Mouse (Mus musculus): ENCODE data around the gene Cdk17. TPM values are rescaled to one million over a fixed set of nuclear protein-coding genes. Genes with fewer than 3 reads are reported as not detected.
A peak's percentile ranks its signal among the peaks of the same experiment; 100 is the strongest.

Cdk17 gene
- polyA plus RNA-seq, 1 experiment from 2014 or later: 24.8 TPM

- Histone ChIP-seq H3K27ac (ENCODE audit: low read depth, low read length) (no peak overlapping the region), H3K4me1 (ENCODE audit: control insufficient read depth, insufficient read depth, low read length) (peaks cover 6% of the 10 kb centered on the region; the same call in 1 of the 2 replicates), H3K4me3 (ENCODE audit: low read length) (no peak overlapping the region), H3K9ac (ENCODE audit: low read depth, low read length) (no peak overlapping the region), H3K36me3 (ENCODE audit: control insufficient read depth, insufficient read depth, low read length) (peaks cover 26% of the 10 kb centered on the region), H3K9me3 (ENCODE audit: control insufficient read depth, low read length) (no peaks in the 10 kb centered on the region), H3K27me3 (ENCODE audit: control insufficient read depth, insufficient read depth, low read length) (no peaks in the 10 kb centered on the region), H3K4me2 (replicated peaks; ENCODE audit: low read depth, low read length) (no peak overlapping the region)
- WGBS: 15% methylated on average over 5 of the region's 5 CpGs
- no peak for ATAC-seq (ENCODE audit: low FRiP score, low TSS enrichment)
Observed at GRCm38 (mm10) chr10:93242861-93243260, 82.2 kb downstream of the Cdk17 start.

- no peak overlapping the region for H3K27ac ChIP-seq (ENCODE audit: low read depth, low read length)
- no peak overlapping the region for H3K4me2 ChIP-seq (replicated peaks; ENCODE audit: low read depth, low read length)
- no peaks in the 10 kb centered on the region for H3K27me3 ChIP-seq (ENCODE audit: control insufficient read depth, insufficient read depth, low read length)
- ATAC-seq (ENCODE audit: low FRiP score, low TSS enrichment): no peak
- WGBS: 69% methylated on average over 10 of the region's 10 CpGs
- no peak overlapping the region for H3K4me3 ChIP-seq (ENCODE audit: low read length)
- no peak overlapping the region for H3K9ac ChIP-seq (ENCODE audit: low read depth, low read length)
- H3K4me1 ChIP-seq (ENCODE audit: control insufficient read depth, insufficient read depth, low read length): peaks cover 8% of the 10 kb centered on the region; the same call in 1 of the 2 replicates
- no peaks in the 10 kb centered on the region for H3K9me3 ChIP-seq (ENCODE audit: control insufficient read depth, low read length)
- H3K36me3 ChIP-seq (ENCODE audit: control insufficient read depth, insufficient read depth, low read length): peaks cover 21% of the 10 kb centered on the region
Observed at GRCm38 (mm10) chr10:93244209-93244705, 83.6 kb downstream of the Cdk17 start.

- 93% methylated on average over 7 of the region's 7 CpGs for WGBS
- ATAC-seq (ENCODE audit: low FRiP score, low TSS enrichment): no peak
Observed at GRCm38 (mm10) chr10:93246185-93246920, 85.7 kb downstream of the Cdk17 start.

GRCm38 (mm10) chr10:93247422-93247821 is 86.7 kb downstream of the Cdk17 start:
- Histone ChIP-seq H3K9me3 (ENCODE audit: control insufficient read depth, low read length) (no peaks in the 10 kb centered on the region), H3K4me3 (ENCODE audit: low read length) (no peak overlapping the region), H3K9ac (ENCODE audit: low read depth, low read length) (no peak overlapping the region), H3K27ac (ENCODE audit: low read depth, low read length) (no peak overlapping the region; the same call in 1 of the 2 replicates), H3K4me1 (ENCODE audit: control insufficient read depth, insufficient read depth, low read length) (peaks cover 10% of the 10 kb centered on the region; the same call in 1 of the 2 replicates), H3K27me3 (ENCODE audit: control insufficient read depth, insufficient read depth, low read length) (no peaks in the 10 kb centered on the region), H3K36me3 (ENCODE audit: control insufficient read depth, insufficient read depth, low read length) (peaks cover 18% of the 10 kb centered on the region), H3K4me2 (replicated peaks; ENCODE audit: low read depth, low read length) (no peak overlapping the region)
- 83% methylated on average over 12 of the region's 12 CpGs for WGBS
- ATAC-seq (ENCODE audit: low FRiP score, low TSS enrichment): no peak

More at GRCm38 (mm10) chr10:93246185-93246920, 85.7 kb downstream of the Cdk17 start:
- no peak overlapping the region for H3K4me2 ChIP-seq (replicated peaks; ENCODE audit: low read depth, low read length)
- H3K4me3 ChIP-seq (ENCODE audit: low read length): no peak overlapping the region
- H3K4me1 ChIP-seq (ENCODE audit: control insufficient read depth, insufficient read depth, low read length): peaks cover 10% of the 10 kb centered on the region; the same call in 1 of the 2 replicates
- peaks cover 16% of the 10 kb centered on the region; the same call in 1 of the 2 replicates for H3K36me3 ChIP-seq (ENCODE audit: control insufficient read depth, insufficient read depth, low read length)
- no peak overlapping the region for H3K9ac ChIP-seq (ENCODE audit: low read depth, low read length)
- H3K9me3 ChIP-seq (ENCODE audit: control insufficient read depth, low read length): no peaks in the 10 kb centered on the region
- H3K27me3 ChIP-seq (ENCODE audit: control insufficient read depth, insufficient read depth, low read length): no peaks in the 10 kb centered on the region
- no peak overlapping the region for H3K27ac ChIP-seq (ENCODE audit: low read depth, low read length)

- Histone ChIP-seq H3K4me1 (ENCODE audit: control insufficient read depth, insufficient read depth, low read length) (peaks cover 10% of the 10 kb centered on the region; the same call in 1 of the 2 replicates), H3K9me3 (ENCODE audit: control insufficient read depth, low read length) (no peaks in the 10 kb centered on the region), H3K27ac (ENCODE audit: low read depth, low read length) (no peak overlapping the region; the same call in 1 of the 2 replicates), H3K36me3 (ENCODE audit: control insufficient read depth, insufficient read depth, low read length) (peaks cover 23% of the 10 kb centered on the region), H3K27me3 (ENCODE audit: control insufficient read depth, insufficient read depth, low read length) (no peaks in the 10 kb centered on the region), H3K4me2 (replicated peaks; ENCODE audit: low read depth, low read length) (no peak overlapping the region), H3K4me3 (ENCODE audit: low read length) (no peak overlapping the region), H3K9ac (ENCODE audit: low read depth, low read length) (no peak overlapping the region)
- WGBS: 33% methylated on average over 6 of the region's 6 CpGs
- peak; percentile 79 for ATAC-seq (ENCODE audit: low FRiP score, low TSS enrichment)
Observed at GRCm38 (mm10) chr10:93247902-93248301, 87.2 kb downstream of the Cdk17 start.

- peaks cover 28% of the 10 kb centered on the region for H3K36me3 ChIP-seq (ENCODE audit: control insufficient read depth, insufficient read depth, low read length)
- WGBS: 81% methylated on average over 8 of the region's 8 CpGs
- no peak for ATAC-seq (ENCODE audit: low FRiP score, low TSS enrichment)
- H3K27ac ChIP-seq (ENCODE audit: low read depth, low read length): no peak overlapping the region
- H3K9ac ChIP-seq (ENCODE audit: low read depth, low read length): no peak overlapping the region
- no peak overlapping the region for H3K4me2 ChIP-seq (replicated peaks; ENCODE audit: low read depth, low read length)
- H3K27me3 ChIP-seq (ENCODE audit: control insufficient read depth, insufficient read depth, low read length): no peaks in the 10 kb centered on the region
- H3K9me3 ChIP-seq (ENCODE audit: control insufficient read depth, low read length): no peaks in the 10 kb centered on the region
- no peak overlapping the region for H3K4me3 ChIP-seq (ENCODE audit: low read length)
- H3K4me1 ChIP-seq (ENCODE audit: control insufficient read depth, insufficient read depth, low read length): peaks cover 10% of the 10 kb centered on the region; the same call in 1 of the 2 replicates
Observed at GRCm38 (mm10) chr10:93248416-93248815, 87.7 kb downstream of the Cdk17 start.

- no peak overlapping the region for H3K9ac ChIP-seq (ENCODE audit: low read depth, low read length)
- ATAC-seq (ENCODE audit: low FRiP score, low TSS enrichment): no peak
- H3K4me2 ChIP-seq (replicated peaks; ENCODE audit: low read depth, low read length): no peak overlapping the region
- H3K36me3 ChIP-seq (ENCODE audit: control insufficient read depth, insufficient read depth, low read length): peaks cover 38% of the 10 kb centered on the region
- no peak overlapping the region for H3K4me3 ChIP-seq (ENCODE audit: low read length)
- H3K9me3 ChIP-seq (ENCODE audit: control insufficient read depth, low read length): no peaks in the 10 kb centered on the region
- no peaks in the 10 kb centered on the region for H3K27me3 ChIP-seq (ENCODE audit: control insufficient read depth, insufficient read depth, low read length)
- 74% methylated on average over 7 of the region's 7 CpGs for WGBS
- no peak overlapping the region for H3K27ac ChIP-seq (ENCODE audit: low read depth, low read length)
- H3K4me1 ChIP-seq (ENCODE audit: control insufficient read depth, insufficient read depth, low read length): peaks cover 10% of the 10 kb centered on the region; the same call in 1 of the 2 replicates
Observed at GRCm38 (mm10) chr10:93249901-93250300, 89.2 kb downstream of the Cdk17 start.

- H3K27ac ChIP-seq (ENCODE audit: low read depth, low read length): no peak overlapping the region
- no peak overlapping the region for H3K9ac ChIP-seq (ENCODE audit: low read depth, low read length)
- ATAC-seq (ENCODE audit: low FRiP score, low TSS enrichment): no peak
- H3K27me3 ChIP-seq (ENCODE audit: control insufficient read depth, insufficient read depth, low read length): no peaks in the 10 kb centered on the region
- peaks cover 38% of the 10 kb centered on the region for H3K36me3 ChIP-seq (ENCODE audit: control insufficient read depth, insufficient read depth, low read length)
- no peak overlapping the region for H3K4me3 ChIP-seq (ENCODE audit: low read length)
- WGBS: 74% methylated on average over 23 of the region's 24 CpGs
- H3K4me1 ChIP-seq (ENCODE audit: control insufficient read depth, insufficient read depth, low read length): peaks cover 10% of the 10 kb centered on the region; the same call in 1 of the 2 replicates
- no peak overlapping the region for H3K4me2 ChIP-seq (replicated peaks; ENCODE audit: low read depth, low read length)
- no peaks in the 10 kb centered on the region for H3K9me3 ChIP-seq (ENCODE audit: control insufficient read depth, low read length)
Observed at GRCm38 (mm10) chr10:93250436-93251317, 90.0 kb downstream of the Cdk17 start.

Measured in kidney, embryonic 14.5 days (tissue).